Mouse (Mus musculus): ENCODE measurements around the gene Zscan22.
A peak's percentile ranks its signal among the peaks of the same experiment; 100 is the strongest.
"Not testable (repeated sequence)": the region's sequence is repeated elsewhere in the genome, so short reads cannot be mapped to it uniquely, and the experiment has no call there.

Gene Zscan22

DNA sequence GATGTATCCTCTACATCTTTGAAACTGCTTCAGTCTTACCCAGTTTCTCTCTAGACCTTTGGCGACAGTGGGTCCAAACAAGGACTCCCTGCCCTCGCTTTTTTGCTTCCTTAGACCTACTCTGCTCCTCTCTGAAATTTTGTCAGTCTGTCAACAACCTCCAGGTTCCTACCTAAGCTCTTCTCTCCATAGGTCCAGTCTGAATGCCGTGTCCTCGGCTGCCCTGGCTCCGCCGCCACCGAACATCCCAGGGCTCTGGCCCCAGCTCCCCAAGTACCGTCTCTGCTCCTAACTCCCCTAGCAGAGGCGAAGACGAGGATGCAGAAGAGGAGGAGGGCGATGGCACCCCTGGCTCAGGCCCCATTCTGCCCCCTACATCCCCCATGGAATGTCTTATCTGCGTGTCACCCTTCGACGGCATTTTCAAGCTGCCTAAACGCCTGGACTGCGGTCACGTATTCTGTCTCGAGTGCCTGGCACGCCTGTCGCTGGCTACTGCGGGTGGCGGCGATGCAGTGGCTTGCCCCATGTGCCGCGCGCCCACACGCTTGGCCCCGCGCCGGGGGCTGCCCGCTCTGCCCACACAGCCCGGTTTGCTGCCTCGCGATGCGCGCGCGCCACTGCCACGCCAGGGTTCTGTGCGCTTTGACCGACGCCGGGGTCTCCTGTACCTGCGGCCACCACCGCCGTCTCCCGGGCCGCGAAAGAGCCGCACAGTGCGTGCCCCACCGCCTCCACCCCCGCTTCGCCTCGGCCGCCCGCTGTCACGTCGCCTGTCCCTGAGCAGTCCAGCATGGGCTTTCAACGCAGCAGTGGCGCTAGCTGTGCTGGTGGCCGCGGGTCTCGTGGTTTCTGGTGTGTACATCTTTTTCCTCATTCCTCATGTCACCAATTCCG, 30.3 kb downstream of the Zscan22 start:
- DNase-seq (ENCODE audit: low read depth): no peak

DNA sequence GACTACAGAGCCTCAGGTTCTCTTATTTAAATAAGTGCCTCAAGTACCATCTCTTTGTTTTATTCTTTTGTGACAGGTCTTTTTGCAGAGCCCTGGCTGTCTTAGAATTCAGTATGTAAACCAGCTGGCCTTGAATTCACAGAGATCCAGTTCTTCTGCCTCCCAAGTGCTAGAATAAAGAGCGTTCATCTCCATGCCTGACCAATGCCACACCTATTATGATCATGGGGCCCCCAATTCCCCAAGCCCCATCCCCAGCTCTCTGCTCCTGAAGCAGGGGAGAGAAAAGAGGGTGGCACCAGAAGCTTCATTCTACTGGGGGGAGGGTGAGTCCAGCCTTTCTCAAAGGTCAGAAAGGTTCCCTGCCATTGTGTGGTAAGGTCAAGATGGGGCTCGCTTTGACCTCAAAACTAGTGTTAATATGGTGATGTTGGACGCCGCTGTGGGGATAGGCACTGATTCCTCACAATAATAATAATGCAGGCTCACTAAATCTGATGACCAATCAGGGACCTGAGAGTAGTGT, 36.1 kb downstream of the Zscan22 start:
- DNase-seq (ENCODE audit: low read depth): no peak

DNA sequence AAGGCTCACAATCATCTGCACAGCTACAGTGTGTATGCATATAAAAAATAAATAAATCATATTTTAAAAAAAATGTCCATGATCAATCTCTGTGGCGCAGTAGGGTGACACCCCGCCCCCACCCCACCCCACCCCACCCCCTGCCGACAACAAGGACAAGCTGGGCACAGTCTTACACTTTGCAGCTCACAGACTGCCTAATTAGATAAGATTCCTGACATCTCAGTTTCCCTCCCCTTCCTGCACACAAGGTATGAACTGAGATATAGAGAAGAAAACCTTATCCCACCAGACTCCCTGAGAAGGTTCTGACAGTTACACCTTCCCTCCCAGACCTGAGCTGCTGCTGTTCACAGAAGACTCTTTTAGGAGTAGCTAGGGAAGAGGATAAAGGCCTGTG, 37.2 kb downstream of the Zscan22 start:
- no peak for DNase-seq (ENCODE audit: low read depth)

DNA sequence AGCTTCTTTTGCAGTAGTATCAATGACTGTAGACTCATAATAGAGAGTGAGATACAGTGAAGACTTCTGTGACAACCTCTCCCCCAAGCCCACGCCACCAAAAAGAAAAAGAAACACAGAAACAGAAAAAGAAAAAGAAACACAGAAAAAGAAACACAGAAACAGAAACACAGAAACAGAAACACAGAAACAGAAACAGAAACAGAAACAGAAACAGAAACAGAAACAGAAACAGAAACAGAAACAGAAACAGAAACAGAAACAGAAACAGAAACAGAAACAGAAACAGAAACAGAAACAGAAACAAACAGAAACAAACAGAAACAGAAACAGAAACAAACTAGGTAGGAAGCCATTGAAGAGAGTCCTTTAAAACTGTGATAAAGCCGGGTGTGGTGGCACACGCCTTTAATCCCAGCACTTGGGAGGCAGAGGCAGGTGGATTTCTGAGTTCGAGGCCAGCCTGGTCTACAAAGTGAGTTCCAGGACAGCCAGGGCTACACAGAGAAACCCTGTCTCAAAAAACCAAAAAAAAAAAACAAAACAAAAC, 39.7 kb downstream of the Zscan22 start:
- DNase-seq (ENCODE audit: low read depth): not testable (repeated sequence)

DNA sequence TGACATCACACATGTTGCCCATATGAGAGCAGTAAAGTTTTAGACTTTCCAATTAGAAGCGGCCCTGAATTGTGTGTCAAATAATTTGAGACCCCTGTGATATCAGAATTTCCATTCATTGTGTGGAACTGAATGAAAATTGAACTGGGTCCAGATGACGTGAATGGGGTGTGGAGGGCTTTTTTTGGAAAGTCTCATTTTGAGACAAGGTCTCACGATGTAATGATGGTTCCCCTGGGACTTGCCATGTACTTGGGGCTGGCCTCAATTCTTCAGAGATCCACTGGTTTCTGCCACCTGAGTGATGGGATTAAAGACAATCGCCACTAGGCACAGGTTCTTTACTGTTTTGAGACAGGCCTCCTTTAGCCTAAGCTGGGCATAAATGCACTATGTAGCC, 43.0 kb downstream of the Zscan22 start:
- DNase-seq (ENCODE audit: low read depth): no peak

DNA sequence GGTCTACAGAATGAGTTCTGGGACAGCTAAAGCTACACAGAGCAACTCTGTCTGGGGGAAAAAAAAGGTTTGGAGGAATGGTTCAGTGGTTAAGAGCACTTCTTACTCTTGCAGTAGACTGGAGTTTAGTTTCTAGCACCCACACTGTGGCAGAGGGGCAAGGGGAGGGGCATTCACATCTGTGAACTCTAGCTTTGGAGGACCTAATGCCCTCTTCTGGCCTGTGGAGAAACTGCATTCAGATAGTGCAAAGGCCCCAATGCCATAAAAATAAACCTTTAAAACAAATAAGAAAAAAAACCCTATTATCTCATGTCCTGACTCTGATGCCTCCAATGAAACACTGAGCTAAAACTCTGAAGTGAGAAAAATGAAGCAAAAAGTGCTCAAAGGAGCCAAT, 45.9 kb downstream of the Zscan22 start:
- DNase-seq (ENCODE audit: low read depth): peak; percentile 62

DNA sequence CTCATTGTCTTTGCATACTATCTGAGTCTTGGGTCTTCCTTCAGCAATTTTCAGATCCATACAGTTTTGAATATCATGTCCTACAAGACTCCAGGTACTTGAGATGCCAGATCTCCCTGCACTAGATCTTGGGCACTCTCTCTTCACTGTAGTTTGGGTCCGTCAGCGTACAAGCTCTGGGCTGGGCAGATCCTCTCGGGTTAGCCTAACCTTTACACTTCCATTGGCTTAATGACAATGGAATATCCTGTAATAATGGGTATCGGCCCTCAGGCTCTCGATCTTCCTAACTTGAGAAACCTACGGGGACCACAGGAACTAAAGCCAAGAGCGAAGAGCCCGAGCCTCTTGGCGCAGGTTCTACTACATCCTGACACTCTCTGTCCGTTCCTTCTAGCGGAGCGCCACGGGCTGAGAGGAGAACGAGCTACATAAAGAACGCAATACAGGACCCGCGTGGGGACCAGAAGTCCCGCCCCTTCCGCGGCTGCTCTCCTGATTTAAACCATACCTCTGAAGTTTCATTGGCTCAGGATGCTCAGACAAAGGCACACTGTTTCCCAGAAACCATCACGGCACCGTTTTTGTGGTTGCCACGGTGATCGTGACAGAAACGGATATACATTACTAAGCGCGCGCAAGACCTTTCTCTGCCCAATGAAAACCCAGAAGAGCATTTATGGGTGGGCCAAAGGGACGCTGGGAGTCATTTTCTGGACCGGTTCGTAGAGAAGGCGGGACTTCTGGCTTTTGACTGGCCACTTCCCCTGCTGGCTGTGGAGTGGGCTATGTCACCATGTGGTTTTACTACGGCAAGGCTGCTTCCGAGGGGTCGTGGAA, 51.6 kb downstream of the Zscan22 start:
- DNase-seq (ENCODE audit: low read depth): peak; percentile 97

DNA sequence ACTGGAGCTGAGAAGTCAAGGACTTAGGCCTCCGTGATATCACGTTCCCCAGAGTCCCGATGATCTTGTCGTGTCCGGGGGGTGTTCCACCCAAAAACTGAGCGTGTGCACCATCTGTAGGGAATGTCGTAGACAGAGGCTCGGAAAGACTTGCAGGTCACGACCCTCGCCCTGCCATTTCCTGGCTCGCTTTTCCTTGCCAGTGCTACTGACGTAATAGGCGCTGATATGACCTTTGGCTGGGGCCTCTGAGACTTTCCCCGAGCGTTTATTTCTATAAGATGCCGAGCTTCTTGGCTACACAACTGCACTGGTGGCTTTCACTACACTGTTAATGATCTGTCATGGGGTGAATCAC, 52.2 kb downstream of the Zscan22 start:
- no peak for DNase-seq (ENCODE audit: low read depth)

DNA sequence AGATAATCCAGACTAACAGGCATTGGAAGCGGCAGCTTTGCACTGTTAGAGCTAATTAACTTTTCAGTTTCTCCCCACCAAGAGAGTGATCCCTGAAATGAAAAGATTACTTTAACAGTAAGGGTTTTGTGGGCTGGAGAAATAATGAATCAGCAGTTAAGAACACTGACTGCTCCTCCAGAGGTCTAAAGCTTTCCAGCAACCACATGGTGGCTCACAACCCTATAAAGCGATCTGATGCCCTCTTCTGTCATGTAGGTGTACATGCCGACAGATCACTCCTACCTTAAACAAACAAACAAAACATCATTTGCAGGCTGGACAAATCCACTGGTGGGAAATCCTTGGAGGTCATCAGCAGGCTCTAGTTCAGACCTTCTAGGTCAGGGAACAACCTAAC, 57.3 kb downstream of the Zscan22 start:
- peak; percentile 85 for DNase-seq (ENCODE audit: low read depth)

DNA sequence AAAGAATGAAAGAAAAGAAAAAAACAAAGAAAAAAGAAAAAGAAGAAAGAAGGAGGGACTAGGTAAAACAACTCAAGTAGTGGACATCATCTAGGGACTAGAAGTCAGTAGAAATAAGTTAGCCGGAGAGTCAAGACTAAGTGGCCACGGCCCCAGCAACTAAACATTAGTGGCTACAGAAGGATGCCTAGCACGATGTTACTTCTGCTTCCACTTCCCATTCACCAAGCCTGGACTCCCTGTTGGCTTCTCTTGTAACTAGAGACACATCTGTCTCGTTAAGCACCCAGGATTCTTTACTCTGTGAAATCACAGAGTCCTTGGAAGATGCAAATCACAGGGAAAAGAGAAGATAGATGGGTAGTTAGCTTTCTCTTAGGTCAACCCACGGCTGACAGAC, 59.9 kb downstream of the Zscan22 start:
- peak; percentile 41 for DNase-seq (ENCODE audit: low read depth)

Measured in 416B (cell line).